Mouse (Mus musculus): Measurements from ENCODE around the gene Gm20388. TPM values are rescaled to one million over a fixed set of nuclear protein-coding genes. Genes with fewer than 3 reads are reported as not detected.
"Not testable (repeated sequence)": the region's sequence is repeated elsewhere in the genome, so short reads cannot be mapped to it uniquely, and the experiment has no call there.

The Gm20388 gene
- polyA plus RNA-seq, 1 experiment from 2014 or later = 5.3 TPM

DNA sequence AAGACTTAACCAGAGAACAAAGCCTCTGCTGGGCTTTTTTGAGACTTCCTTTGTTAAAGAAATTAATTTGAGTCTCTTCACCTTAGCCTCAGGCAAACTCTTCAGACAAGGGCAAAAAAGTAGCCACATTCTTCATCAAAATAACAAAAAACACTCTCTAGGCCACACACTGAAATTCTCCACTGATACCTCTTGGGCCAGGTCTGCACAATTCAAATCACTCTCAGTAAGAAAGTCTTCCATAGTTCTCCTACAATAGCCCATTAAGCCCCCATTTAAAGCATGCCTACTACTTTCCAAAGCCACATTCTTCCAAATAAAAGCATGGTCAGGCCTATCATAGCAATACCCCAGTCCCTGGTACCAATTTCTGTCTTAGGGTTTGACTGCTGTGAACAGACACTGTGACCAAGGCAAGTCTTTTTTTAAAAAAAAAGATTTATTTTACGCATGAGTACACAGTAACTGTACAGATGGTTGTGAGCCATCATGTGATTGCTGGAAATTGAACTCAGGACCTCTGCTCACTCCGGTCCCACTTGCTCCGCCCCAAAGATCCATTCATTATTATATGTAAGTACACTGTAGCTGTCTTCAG lies 4101.4 kb downstream of the Gm20388 start:
- Histone ChIP-seq H3K27me3 (replicated peaks; ENCODE audit: control insufficient read depth, insufficient read depth, low read length) (no peaks in the 10 kb centered on the region), H3K4me3 (ENCODE audit: low read depth, low read length) (no peak overlapping the region), H3K27ac (ENCODE audit: low read depth, low read length) (no peak overlapping the region), H3K9me3 (ENCODE audit: control insufficient read depth, low read length) (no peaks in the 10 kb centered on the region), H3K4me2 (0 out of 2 replicates have a peak overlapping the region, but pooled peaks have one; percentile 4), H3K4me1 (replicated peaks; ENCODE audit: control insufficient read depth, insufficient read depth, low read length) (peaks cover 14% of the 10 kb centered on the region), H3K9ac (ENCODE audit: low read depth, low read length) (no peak overlapping the region), H3K36me3 (ENCODE audit: control insufficient read depth, insufficient read depth, low read length) (peaks cover 27% of the 10 kb centered on the region)
- ATAC-seq (replicated peaks; ENCODE audit: low FRiP score) (no peak), DNase-seq (ENCODE audit: low spot score) (no peak)
- 92% methylated on average over 3 of the region's 3 CpGs for WGBS

DNA sequence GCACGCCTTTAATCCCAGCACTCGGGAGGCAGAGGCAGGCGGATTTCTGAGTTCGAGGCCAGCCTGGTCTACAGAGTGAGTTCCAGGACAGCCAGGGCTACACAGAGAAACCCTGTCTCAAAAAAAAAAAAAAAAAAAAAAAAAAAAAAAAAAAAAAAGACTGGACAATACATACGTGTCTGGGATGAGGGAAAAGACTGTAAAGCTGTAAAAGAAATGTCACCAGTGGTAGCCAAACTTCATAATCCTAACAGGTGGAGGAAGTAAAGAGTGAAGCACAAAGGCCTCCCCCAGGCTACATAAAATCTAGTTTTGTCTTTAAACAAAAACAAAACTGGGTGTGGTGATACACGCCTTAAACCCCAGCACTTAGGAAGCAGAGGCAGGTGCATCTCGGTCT lies 4103.7 kb downstream of the Gm20388 start:
- not testable (repeated sequence) for H3K9ac ChIP-seq (ENCODE audit: low read depth, low read length); DNase-seq (ENCODE audit: low spot score); H3K4me3 ChIP-seq (ENCODE audit: low read depth, low read length); H3K27ac ChIP-seq (ENCODE audit: low read depth, low read length); ATAC-seq (replicated peaks; ENCODE audit: low FRiP score); H3K9me3 ChIP-seq (ENCODE audit: control insufficient read depth, low read length); H3K4me2 ChIP-seq; H3K36me3 ChIP-seq (ENCODE audit: control insufficient read depth, insufficient read depth, low read length); H3K27me3 ChIP-seq (replicated peaks; ENCODE audit: control insufficient read depth, insufficient read depth, low read length)
- WGBS = 87% methylated on average over 6 of the region's 7 CpGs
- H3K4me1 ChIP-seq (replicated peaks; ENCODE audit: control insufficient read depth, insufficient read depth, low read length) = peaks cover 25% of the 10 kb centered on the region

DNA sequence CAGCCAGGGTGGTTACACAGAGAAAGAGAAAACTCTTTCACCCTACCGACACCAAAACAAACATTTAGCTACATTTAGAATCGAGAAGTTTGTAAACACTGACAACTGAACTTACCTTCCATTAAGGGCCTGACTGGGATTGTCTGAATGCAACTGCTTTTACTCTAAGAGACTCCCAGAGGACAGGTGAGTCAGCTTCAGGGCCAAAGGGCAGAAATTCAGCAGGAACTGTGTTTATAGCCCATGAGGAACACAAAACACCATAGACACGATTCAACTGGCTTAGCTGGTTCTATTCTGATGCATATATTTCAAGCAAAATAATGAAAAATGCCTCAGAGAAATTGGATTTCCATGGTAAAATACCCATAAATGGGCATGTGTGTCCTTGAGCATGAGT lies 4104.1 kb downstream of the Gm20388 start:
- Histone ChIP-seq H3K27ac (ENCODE audit: low read depth, low read length) (no peak overlapping the region), H3K36me3 (ENCODE audit: control insufficient read depth, insufficient read depth, low read length) (peaks cover 5% of the 10 kb centered on the region), H3K4me3 (ENCODE audit: low read depth, low read length) (no peak overlapping the region), H3K9ac (ENCODE audit: low read depth, low read length) (no peak overlapping the region), H3K9me3 (ENCODE audit: control insufficient read depth, low read length) (no peaks in the 10 kb centered on the region), H3K27me3 (replicated peaks; ENCODE audit: control insufficient read depth, insufficient read depth, low read length) (no peaks in the 10 kb centered on the region), H3K4me1 (replicated peaks; ENCODE audit: control insufficient read depth, insufficient read depth, low read length) (peaks cover 30% of the 10 kb centered on the region), H3K4me2 (no peak overlapping the region)
- WGBS = 76% methylated on average over 3 of the region's 3 CpGs
- DNase-seq (ENCODE audit: low spot score) = no peak
- no peak for ATAC-seq (replicated peaks; ENCODE audit: low FRiP score)

DNA sequence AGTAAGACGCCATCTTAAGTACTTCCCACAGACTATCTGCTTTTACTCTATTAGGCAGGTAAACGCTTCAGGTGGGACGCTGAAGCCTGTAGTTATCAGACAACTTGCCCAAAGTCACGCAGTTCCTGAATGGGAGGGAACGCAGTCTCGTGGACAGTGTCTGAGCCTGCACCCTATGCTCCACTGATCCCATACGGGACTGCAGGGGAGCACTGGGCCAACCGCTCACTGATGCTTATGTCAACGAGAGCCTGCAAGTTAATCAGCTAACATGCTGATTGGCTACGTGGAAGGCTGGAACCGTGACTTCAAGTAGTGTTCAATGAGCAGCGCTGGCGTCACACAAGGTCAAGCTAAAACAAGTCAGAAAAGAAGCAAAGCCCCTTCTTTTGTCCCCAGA lies 4109.1 kb downstream of the Gm20388 start:
- Histone ChIP-seq H3K27me3 (replicated peaks; ENCODE audit: control insufficient read depth, insufficient read depth, low read length) (no peaks in the 10 kb centered on the region), H3K9ac (ENCODE audit: low read depth, low read length) (peak overlapping the region; percentile 95), H3K4me2 (peak overlapping the region; percentile 73), H3K4me1 (replicated peaks; ENCODE audit: control insufficient read depth, insufficient read depth, low read length) (peaks cover 39% of the 10 kb centered on the region), H3K4me3 (ENCODE audit: low read depth, low read length) (peak overlapping the region; percentile 89), H3K27ac (ENCODE audit: low read depth, low read length) (peak overlapping the region; percentile 89; the same call in 1 of the 2 replicates), H3K9me3 (ENCODE audit: control insufficient read depth, low read length) (no peaks in the 10 kb centered on the region), H3K36me3 (ENCODE audit: control insufficient read depth, insufficient read depth, low read length) (peaks cover 4% of the 10 kb centered on the region; the same call in 1 of the 2 replicates)
- peak; percentile 68 for ATAC-seq (replicated peaks; ENCODE audit: low FRiP score)
- WGBS = 14% methylated on average over 13 of the region's 13 CpGs
- DNase-seq (ENCODE audit: low spot score) = peak; percentile 44

DNA sequence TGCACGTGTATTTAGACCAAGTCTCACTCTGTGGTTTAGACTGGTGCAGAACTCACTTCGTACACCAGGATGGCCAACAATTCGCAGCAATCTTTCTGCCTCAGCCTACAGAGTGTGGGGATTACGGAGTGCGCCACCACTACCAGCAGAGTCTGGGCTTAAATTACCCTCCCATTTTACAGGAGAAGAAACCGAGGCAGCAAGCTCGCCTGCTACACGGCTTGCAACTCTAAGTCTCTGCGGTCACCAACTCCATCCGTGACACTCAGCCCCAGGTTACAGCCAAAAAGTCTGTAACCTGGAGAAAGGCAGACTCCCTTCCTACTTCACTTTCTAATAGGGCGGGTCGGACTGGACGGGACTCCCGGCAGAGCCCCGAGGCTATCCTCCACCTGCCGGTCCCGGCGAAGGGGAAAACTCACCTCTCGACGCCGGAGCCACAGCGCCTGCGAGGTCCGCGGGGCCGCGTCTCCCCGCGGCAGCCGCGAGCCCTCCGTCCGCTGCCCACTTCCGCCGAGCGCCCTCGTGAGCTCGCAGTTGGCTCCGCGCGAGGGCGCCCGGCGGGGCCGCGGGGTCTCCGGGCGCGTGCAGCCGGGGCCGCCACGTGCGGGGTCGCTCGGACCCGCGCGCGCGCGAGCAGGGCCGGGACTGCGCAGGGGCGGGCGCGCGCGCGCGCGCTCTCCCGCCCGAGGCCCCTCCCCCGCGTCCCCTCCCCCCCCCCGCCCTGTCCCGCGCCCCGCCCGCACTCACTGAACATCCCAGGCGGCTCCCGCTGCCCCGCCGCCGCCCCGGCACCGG lies 4110.0 kb downstream of the Gm20388 start:
- H3K27me3 ChIP-seq (replicated peaks; ENCODE audit: control insufficient read depth, insufficient read depth, low read length) = no peaks in the 10 kb centered on the region
- peak overlapping the region; percentile 89 for H3K4me3 ChIP-seq (ENCODE audit: low read depth, low read length)
- H3K4me2 ChIP-seq = peak overlapping the region; percentile 73
- no peaks in the 10 kb centered on the region for H3K9me3 ChIP-seq (ENCODE audit: control insufficient read depth, low read length)
- WGBS = under 1% methylated on average over 64 of the region's 87 CpGs
- DNase-seq (ENCODE audit: low spot score) (no peak), ATAC-seq (replicated peaks; ENCODE audit: low FRiP score) (peak; percentile 72)
- H3K27ac ChIP-seq (ENCODE audit: low read depth, low read length) = peak overlapping the region; percentile 89
- peak overlapping the region; percentile 95 for H3K9ac ChIP-seq (ENCODE audit: low read depth, low read length)
- H3K36me3 ChIP-seq (ENCODE audit: control insufficient read depth, insufficient read depth, low read length) = peaks cover 4% of the 10 kb centered on the region; the same call in 1 of the 2 replicates
- peaks cover 34% of the 10 kb centered on the region for H3K4me1 ChIP-seq (replicated peaks; ENCODE audit: control insufficient read depth, insufficient read depth, low read length)

DNA sequence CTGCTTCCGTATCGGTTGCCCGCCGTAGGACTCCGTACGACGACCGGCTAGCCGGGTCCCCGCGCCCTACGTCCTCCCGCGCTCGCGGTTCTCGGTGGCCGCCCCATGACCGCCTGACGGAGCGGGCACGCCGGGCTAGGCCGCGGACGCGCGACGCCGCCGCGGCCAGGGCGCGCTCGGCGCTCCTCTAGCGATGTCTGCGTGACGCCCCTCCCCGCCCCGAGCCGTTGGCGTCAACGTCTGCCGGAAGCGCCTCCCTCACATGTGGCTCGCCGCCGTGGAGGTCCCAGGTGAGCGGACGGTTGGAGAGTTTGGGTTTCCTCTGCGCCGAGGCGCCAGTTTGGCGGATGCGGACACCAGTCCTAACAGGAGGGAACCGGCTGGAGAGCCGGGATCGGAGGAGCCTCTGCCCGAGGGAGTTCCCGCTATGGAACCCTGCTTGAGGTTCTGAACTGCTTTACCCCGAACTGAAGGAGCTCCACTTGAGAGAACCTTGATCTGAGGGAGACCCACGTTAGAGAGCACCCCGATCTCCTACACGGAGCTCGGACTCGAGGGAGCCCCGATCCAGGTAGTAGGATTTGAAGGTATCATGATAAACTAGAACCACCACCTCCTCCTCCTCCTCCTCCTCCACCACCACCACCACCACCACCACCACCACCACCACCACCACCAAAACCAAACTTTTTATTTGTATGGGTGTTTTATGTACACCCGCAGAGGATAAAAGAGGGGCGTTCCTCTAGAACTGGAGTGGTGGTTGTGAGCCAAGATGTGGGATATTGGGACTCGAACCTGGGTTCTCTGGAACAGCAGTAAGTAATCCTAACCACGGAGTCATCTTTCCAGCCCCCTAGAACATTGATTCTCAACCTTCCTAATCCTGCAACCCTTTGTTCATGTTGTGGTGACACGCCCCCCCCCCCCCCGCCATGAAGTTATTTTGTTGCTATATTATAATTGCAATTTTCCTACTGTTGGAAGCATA lies 4110.9 kb downstream of the Gm20388 start, which contains the start of the genes Taf5l and Urb2:
Gene Taf5l (minus strand): TSS at position 161 of the 991 bp plus-strand sequence.
Gene Urb2 (plus strand): TSS at position 272 of the 991 bp plus-strand sequence.
- H3K4me1 ChIP-seq (replicated peaks; ENCODE audit: control insufficient read depth, insufficient read depth, low read length) = peaks cover 33% of the 10 kb centered on the region
- ATAC-seq (replicated peaks; ENCODE audit: low FRiP score) = peak; percentile 87

DNA sequence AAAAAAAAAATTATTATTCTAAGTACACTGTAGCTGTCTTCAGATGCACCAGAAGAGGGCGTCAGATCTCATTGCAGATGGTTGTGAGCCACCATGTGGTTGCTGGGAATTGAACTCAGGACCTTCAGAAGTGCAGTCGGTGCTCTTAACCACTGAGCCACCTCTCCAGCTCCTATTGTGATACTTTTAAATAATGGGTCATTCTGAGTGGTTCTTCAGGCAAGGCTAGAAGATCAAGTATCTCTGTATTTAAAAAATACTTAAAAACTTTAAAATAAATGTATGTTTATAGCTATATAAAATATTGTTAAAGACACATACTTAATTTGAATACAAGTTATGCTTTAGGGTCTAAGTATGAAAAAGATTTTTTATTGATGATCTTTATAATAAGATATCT lies 4115.6 kb downstream of the Gm20388 start:
- H3K4me2 ChIP-seq; ATAC-seq (replicated peaks; ENCODE audit: low FRiP score); H3K4me1 ChIP-seq (replicated peaks; ENCODE audit: control insufficient read depth, insufficient read depth, low read length); DNase-seq (ENCODE audit: low spot score); H3K27me3 ChIP-seq (replicated peaks; ENCODE audit: control insufficient read depth, insufficient read depth, low read length); H3K27ac ChIP-seq (ENCODE audit: low read depth, low read length); H3K4me3 ChIP-seq (ENCODE audit: low read depth, low read length); H3K9me3 ChIP-seq (ENCODE audit: control insufficient read depth, low read length); H3K9ac ChIP-seq (ENCODE audit: low read depth, low read length): not testable (repeated sequence)
- 75% methylated on average over 2 of the region's 2 CpGs for WGBS
- peaks cover 45% of the 10 kb centered on the region for H3K36me3 ChIP-seq (ENCODE audit: control insufficient read depth, insufficient read depth, low read length)

More for the DNA sequence above, 4110.9 kb downstream of the Gm20388 start, which contains the start of the genes Taf5l and Urb2:
- Histone ChIP-seq H3K4me3 (ENCODE audit: low read depth, low read length) (peak within 1 kb of the TSS; percentile 89), H3K9ac (ENCODE audit: low read depth, low read length) (peak within 1 kb of the TSS; percentile 95), H3K4me2 (peak within 1 kb of the TSS; percentile 76), H3K9me3 (ENCODE audit: control insufficient read depth, low read length) (no peaks in the 10 kb centered on the region), H3K27me3 (replicated peaks; ENCODE audit: control insufficient read depth, insufficient read depth, low read length) (no peaks in the 10 kb centered on the region), H3K27ac (ENCODE audit: low read depth, low read length) (peak within 1 kb of the TSS; percentile 89), H3K36me3 (ENCODE audit: control insufficient read depth, insufficient read depth, low read length) (peaks cover 8% of the 10 kb centered on the region)
- DNase-seq (ENCODE audit: low spot score) = peak; percentile 96
- WGBS = under 1% methylated on average over 74 of the region's 74 CpGs

DNA sequence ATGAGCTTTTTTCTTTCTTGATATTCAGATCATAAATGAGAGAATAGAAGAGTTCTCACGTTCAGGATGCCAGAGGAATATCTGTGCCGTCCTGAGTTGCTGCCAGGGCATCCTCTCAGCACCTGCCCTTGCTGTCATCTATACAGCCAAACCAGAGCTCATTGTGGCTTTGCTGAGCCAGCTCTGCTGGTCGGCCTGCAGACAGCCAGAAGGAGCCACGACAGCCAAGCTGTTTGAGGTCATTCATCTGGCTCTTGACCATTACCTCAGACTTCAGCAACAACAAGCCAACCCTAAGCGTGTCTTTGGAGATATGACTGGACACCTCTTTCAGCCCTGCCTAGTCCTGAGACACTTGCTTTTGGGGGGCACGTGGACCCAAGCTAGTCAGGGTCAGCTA lies 4117.2 kb downstream of the Gm20388 start:
- 89% methylated on average over 6 of the region's 6 CpGs for WGBS
- ATAC-seq (replicated peaks; ENCODE audit: low FRiP score) (no peak), DNase-seq (ENCODE audit: low spot score) (no peak)
- Histone ChIP-seq H3K9me3 (ENCODE audit: control insufficient read depth, low read length) (no peaks in the 10 kb centered on the region), H3K4me1 (replicated peaks; ENCODE audit: control insufficient read depth, insufficient read depth, low read length) (peaks cover 5% of the 10 kb centered on the region; the same call in 1 of the 2 replicates), H3K4me3 (ENCODE audit: low read depth, low read length) (no peak overlapping the region), H3K36me3 (ENCODE audit: control insufficient read depth, insufficient read depth, low read length) (peaks cover 54% of the 10 kb centered on the region), H3K27ac (ENCODE audit: low read depth, low read length) (no peak overlapping the region), H3K9ac (ENCODE audit: low read depth, low read length) (no peak overlapping the region), H3K27me3 (replicated peaks; ENCODE audit: control insufficient read depth, insufficient read depth, low read length) (no peaks in the 10 kb centered on the region), H3K4me2 (no peak overlapping the region)
